Mouse (Mus musculus) G1E (cell line): ENCODE data around the gene Bst2.

ENCODE experiments used
- CTCF ChIP-seq: IDR thresholded peaks from 2 replicates; pipeline ENCODE4 v1.5.1; 2012; ENCODE audit warnings: low read depth, low read length, inconsistent platforms, mixed read lengths
- GATA1 ChIP-seq: IDR thresholded peaks from 2 replicates; pipeline ENCODE4 v1.6.1; 2012; ENCODE audit warnings: borderline replicate concordance, low read length, inconsistent platforms, mixed read lengths
- GATA2 ChIP-seq: IDR thresholded peaks from 2 replicates; pipeline ENCODE4 v1.6.1; 2012; ENCODE audit warnings: low read depth, low read length, inconsistent platforms, borderline replicate concordance
- POLR2AphosphoS5 ChIP-seq: IDR thresholded peaks from 2 replicates; pipeline ENCODE4 v1.6.1; 2012; ENCODE audit warnings: low read depth, low read length, inconsistent platforms; ENCODE audit not compliant: insufficient replicate concordance
- TAL1 ChIP-seq: conservative IDR thresholded peaks from 2 replicates; pipeline ENCODE4 v1.6.1; 2012; ENCODE audit warnings: low read depth, low read length, inconsistent platforms, mixed read lengths

- no peak for TF ChIP-seq CTCF
- no peak for TF ChIP-seq TAL1
- no peak for TF ChIP-seq POLR2AphosphoS5
- no peak for TF ChIP-seq GATA1
- no peak for TF ChIP-seq GATA2
These were observed 31.9 kb downstream of the Bst2 start for GRCm38 (mm10) chr8:71505326-71505725.
